Comparison of ENCODE assay signal across 8 mouse cellular contexts in genomic region chr16:27457273-27457672, GRCm38 (mm10).
A peak's percentile ranks its signal among the peaks of the same experiment; 100 is the strongest.
DNase-seq lines count a peak whose midpoint lies in the region; TF ChIP-seq lines count a peak whose summit lies in the region.

No protein-coding gene starts in this region.

- H3K4me1 ChIP-seq in CH12.LX (ENCODE audit: control insufficient read depth in 1 of 2, insufficient read depth in 2 of 2): no peaks in the 10 kb centered on the region
- H3K4me1 ChIP-seq in embryonic facial prominence, embryonic 10.5 days: no peaks in the 10 kb centered on the region

- H3K27me3 ChIP-seq in CH12.LX (replicated peaks): no peaks in the 10 kb centered on the region
- H3K27me3 ChIP-seq in embryonic facial prominence, embryonic 10.5 days (replicated peaks; ENCODE audit: low read depth, poor library complexity, severe bottlenecking): no peaks in the 10 kb centered on the region

- intact Hi-C loops in heart, postnatal 36 days (cut with DNase I): loop anchor here (1.0 to 10.0 kb wide), 3 partner anchors 317 to 1222 kb away; no protein-coding TSS in a partner anchor

- 20% methylated on average over 4 of the region's 4 CpGs for WGBS in embryonic facial prominence, embryonic 10.5 days

- no peak for TF ChIP-seq POLR2A in CH12.LX (IDR thresholded peaks at IDR 0.05; ENCODE audit: low read depth, low read length)

- H3K79me2 ChIP-seq in CH12.LX (replicated peaks; ENCODE audit: control insufficient read depth, extremely low read depth, insufficient read depth, poor library complexity, severe bottlenecking): no peaks in the 10 kb centered on the region

- DNase-seq in CH12.LX (ENCODE audit: extremely low read depth): peak; percentile 83
- peak; percentile 81 for DNase-seq in adrenal gland, postnatal 25 days
- DNase-seq in embryonic facial prominence, embryonic 10.5 days (ENCODE audit: low spot score): peak; percentile 81
- DNase-seq in heart, postnatal 36 days: peak; percentile 71 to 87
- peak; percentile 71 for DNase-seq in layer of hippocampus, adult 9-10 months (ENCODE audit: low spot score)
- peak; percentile 83 for DNase-seq in lung, postnatal 14 days
- peak; percentile 80 for DNase-seq in retina, embryonic 14.5 days (ENCODE audit: low spot score)
- peak; percentile 85 for DNase-seq in thymus, postnatal 4 days

- peaks cover 0 to 5% of the 10 kb centered on the region in 2 experiments for H3K36me3 ChIP-seq in CH12.LX (replicated peaks in 1 of 2; ENCODE audit: control insufficient read depth in 1 of 2, insufficient read depth in 1 of 2, low read length in 1 of 2)
- no peaks in the 10 kb centered on the region for H3K36me3 ChIP-seq in embryonic facial prominence, embryonic 10.5 days (replicated peaks)

- H3K4me2 ChIP-seq in CH12.LX (ENCODE audit: insufficient read depth, low read depth, poor library complexity, severe bottlenecking): no peak overlapping the region

- no peaks in the 10 kb centered on the region for H3K9me3 ChIP-seq in CH12.LX (replicated peaks; ENCODE audit: low read length)
- H3K9me3 ChIP-seq in embryonic facial prominence, embryonic 10.5 days: no peaks in the 10 kb centered on the region

- no peak overlapping the region for H3K27ac ChIP-seq in CH12.LX (ENCODE audit: insufficient read depth, low read depth)
- no peak overlapping the region for H3K27ac ChIP-seq in embryonic facial prominence, embryonic 10.5 days (replicated peaks)

- no peak for TF ChIP-seq EP300 in CH12.LX (IDR thresholded peaks at IDR 0.05; ENCODE audit: low read length)

- dilution Hi-C loops in CH12.LX (cut with MboI; ENCODE audit: extremely low pct_ligation_motif_present, extremely low pct_unique_long_range_greater_than_20kb, low sequenced_read_pairs): no loop called here

- TF ChIP-seq RAD21 in CH12.LX (IDR thresholded peaks at IDR 0.05; ENCODE audit: low read depth, low read length): peak; percentile 100

- no peak overlapping the region for H3K4me3 ChIP-seq in CH12.LX (replicated peaks in 1 of 3; ENCODE audit: low read depth in 2 of 3, low read length in 2 of 3, poor library complexity in 1 of 3)
- no peak overlapping the region for H3K4me3 ChIP-seq in embryonic facial prominence, embryonic 10.5 days

- no peak overlapping the region for H3K9ac ChIP-seq in CH12.LX (ENCODE audit: insufficient read depth, low read depth)

- in situ Hi-C loops in CH12.LX (cut with MboI; ENCODE audit: low pct_ligation_motif_present, low pct_unique_long_range_greater_than_20kb, low sequenced_read_pairs): loop anchor here (5.0 to 25.0 kb wide), 4 partner anchors 315 to 1030 kb away; partner anchors contain the start of gene Gmnc

- peak; percentile 98 to 100 for TF ChIP-seq CTCF in CH12.LX (conservative IDR thresholded peaks at IDR 0.05 in 1 of 2, IDR thresholded peaks at IDR 0.05 in 1 of 2; ENCODE audit: low read depth in 2 of 2, low read length in 2 of 2)

TF ChIP-seq in CH12.LX, 34 proteins besides CTCF, POLR2A, EP300 and RAD21:
- TF ChIP-seq MAX (IDR thresholded peaks at IDR 0.05; ENCODE audit: low read length) (peak; percentile 98), ZNF384 (IDR thresholded peaks at IDR 0.05; ENCODE audit: low read depth, low read length) (no peak), MEF2A (IDR thresholded peaks at IDR 0.05; ENCODE audit: borderline replicate concordance, low read depth, low read length) (no peak), JUND (conservative IDR thresholded peaks at IDR 0.05; ENCODE audit: low read depth, low read length) (0 out of 2 replicates have a peak, but pooled peaks have one; percentile 17), HCFC1 (IDR thresholded peaks at IDR 0.05; ENCODE audit: low read depth, low read length) (no peak), SMC3 (IDR thresholded peaks at IDR 0.05; ENCODE audit: low read depth, low read length) (peak; percentile 96), ZC3H11A (IDR thresholded peaks at IDR 0.05; ENCODE audit: low read depth, low read length) (peak; percentile 96), RCOR1 (conservative IDR thresholded peaks at IDR 0.05; ENCODE audit: low read depth, low read length) (no peak), USF2 (conservative IDR thresholded peaks at IDR 0.05; ENCODE audit: low read depth, low read length) (0 out of 2 replicates have a peak, but pooled peaks have one; percentile 28), MYC (IDR thresholded peaks at IDR 0.05; ENCODE audit: low read depth, low read length) (peak; percentile 96)
